Mouse (Mus musculus): ENCODE results near the gene Cops8.

The Cops8 gene

DNA sequence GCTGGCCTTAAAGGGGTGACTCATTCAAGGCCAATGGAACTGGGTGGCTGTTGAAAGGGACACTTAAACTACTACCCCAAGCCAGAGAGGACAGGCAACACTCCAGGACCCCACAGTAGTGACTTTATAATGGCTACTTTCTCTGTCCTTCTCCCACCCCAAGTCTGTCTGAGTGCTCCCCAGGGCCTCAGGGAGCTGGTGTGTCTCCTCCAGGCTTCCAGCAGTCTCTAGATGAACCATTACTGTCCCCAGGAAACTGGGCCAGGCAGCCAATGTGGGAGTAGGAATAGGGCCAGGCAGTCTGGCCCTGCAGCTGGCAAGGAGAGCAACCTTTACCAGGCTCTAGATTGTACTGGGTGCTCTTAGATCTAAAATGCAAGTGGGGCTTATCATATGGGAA, 49.0 kb downstream of the Cops8 start:
- no peak for DNase-seq (ENCODE audit: low spot score)

DNA sequence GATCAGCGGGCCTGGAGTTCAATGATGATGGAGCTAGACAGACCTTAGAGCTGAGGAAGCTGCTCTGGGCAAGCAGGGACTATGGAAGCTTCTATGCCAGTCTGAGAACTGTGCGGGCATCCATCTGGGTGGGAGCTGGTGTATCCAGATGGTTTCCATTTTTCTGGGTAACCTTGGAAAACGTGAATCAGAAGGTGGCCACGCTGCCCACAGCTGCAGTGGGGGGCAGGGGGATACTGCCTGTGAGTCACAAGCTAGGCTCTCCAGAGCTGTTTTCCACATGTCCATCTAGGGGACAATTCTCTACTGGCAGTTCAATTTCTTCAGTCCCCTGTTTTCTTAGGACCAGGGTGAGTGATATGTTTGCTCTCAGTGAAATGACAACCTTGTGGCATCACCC, 49.8 kb downstream of the Cops8 start:
- DNase-seq (ENCODE audit: low spot score) = no peak

DNA sequence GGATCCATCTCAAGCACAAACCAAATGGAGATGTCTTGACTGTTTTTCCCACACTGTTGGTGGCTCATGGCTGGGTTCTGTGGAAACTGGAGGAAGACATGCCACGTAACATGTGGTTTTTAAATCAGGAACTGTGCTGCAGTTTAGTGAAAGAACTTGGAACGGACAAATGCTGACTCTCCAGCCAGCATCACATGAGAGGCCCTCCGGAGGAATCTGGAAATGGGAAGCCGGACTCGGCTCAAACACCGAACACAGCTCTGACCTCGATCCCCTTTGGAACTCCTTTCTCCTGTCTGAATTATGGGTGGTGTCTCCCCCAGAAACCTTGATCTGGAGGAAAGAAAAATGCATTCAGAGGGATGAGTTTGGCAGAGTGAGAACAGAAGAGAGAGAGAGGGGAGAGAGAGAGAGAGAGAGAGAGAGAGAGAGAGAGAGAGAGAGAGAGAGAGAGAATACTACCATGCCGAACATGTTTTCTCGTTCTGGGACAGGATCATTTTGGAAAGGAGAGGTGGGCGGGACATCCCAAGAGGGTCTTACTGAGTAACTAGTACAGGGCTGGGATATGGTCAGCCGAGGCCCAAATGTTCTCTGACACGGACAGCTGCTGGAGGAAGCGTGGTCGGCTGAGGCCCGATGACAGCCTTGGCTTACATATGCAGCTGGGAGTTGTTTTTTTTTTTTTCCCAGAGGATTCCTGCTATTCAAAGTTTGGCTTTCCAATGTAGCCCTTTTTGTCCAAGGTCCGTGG, 53.9 kb downstream of the Cops8 start:
- no peak for DNase-seq (ENCODE audit: low spot score)

DNA sequence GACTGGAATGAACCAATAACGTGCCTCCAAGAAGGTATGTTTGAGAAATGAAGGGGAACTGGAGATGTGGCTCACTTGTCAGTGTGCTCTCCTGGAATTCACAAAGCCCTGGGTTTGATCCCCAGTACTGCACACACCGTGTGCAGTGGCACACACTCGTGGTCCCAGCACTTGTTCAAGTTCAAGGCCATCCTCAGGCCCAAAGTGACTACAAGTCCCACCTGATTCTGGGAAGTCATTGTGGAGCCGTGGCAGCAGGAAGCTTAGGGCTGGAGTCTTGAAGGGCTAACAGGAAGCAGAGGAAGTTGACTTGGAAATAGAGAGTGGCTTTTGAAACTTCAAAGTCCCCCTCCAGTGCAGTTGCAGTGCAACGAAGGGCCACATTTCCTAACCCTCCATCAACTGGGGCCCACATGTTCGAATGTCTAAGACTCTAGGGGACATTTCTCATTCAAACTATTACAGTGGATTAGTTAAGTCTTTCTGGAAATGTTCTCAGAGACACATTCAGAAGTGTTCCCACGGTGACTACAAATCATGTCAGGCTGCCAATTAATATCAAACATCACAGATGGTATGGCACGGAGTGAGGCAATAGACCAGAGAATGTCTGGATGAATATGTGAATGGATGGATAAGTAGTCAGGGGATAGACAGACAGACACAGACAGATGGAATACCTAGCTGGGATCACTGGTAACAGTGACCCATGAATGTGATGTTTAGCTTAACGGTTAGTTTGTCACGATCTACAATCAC, 54.7 kb downstream of the Cops8 start:
- DNase-seq (ENCODE audit: low spot score) = no peak

DNA sequence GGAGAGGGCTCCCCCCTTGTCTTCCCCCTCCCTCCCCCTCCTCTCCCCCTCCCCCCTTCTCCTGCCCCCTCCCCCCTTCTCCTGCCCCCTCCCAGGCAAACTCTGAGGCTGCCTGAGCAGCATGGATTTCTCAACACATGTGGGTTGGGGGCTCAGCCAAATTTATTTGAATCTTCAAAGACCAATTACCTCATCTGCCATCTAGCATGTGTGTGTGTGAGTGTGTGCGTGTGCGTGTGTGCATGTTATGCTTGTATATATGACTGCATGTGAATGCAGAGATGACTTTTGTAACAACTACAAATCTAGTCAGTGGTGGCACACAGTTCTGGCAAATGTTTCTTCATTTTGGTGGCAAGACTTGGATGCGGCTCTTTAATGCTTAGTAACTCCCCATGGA, 55.8 kb downstream of the Cops8 start:
- no peak for DNase-seq (ENCODE audit: low spot score)

DNA sequence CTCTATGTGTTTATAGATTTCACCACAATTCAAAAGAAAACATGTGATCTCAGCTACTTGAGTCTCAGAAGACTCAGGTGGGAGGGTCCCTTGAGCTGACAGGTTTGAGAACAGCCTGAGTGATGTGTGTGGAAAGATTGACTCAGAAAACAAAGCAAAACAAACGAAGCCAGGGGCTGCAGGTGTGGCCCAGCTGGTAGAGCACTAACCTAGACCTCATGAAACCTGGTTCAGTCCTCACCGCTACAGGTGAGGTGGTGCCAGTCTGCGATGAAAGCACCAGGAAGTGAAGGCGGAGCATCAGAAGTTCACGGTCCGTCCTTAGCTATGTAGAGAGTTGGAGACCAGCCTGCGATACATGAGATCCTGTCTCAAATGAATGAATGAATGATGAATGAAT, 57.4 kb downstream of the Cops8 start:
- no peak for DNase-seq (ENCODE audit: low spot score)

DNA sequence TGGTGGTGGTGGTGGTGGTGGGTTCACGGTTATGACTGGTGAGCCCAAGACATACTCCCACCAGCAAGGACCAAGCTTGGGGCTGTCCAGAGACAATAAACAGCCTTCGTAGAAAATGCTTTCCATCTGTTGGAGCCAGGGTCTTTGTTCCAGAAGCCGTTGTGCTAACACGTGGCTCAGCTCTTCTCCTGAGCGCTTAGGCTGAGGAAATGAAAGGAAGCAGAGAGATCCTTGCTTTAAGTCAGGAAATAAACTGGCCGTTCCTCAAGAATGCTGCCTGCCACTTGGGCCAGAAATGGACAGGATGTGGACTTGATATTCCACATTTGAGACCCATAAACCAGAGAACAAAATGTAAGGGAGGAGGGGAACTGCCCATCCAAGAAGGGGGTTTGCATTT, 59.7 kb downstream of the Cops8 start:
- no peak for DNase-seq (ENCODE audit: low spot score)
